Mouse (Mus musculus) large intestine, adult 2 months (tissue): ENCODE data around the gene Fam110a. TPM values are rescaled to one million over a fixed set of nuclear protein-coding genes. Genes with fewer than 3 reads are reported as not detected.
A peak's percentile ranks its signal among the peaks of the same experiment; 100 is the strongest.

Experiments
- DNase-seq: peaks from one replicate; pipeline ENCODE4 v3.0.0-alpha.2; 2012; ENCODE audit warnings: low read depth, low spot score
- WGBS: fragments of 180-500 bp; shearing (Covaris S2); methylation state at CpG from one replicate; pipeline ENCODE4 v1.1.7; 2018; 5-methylcytosine and 5-hydroxymethylcytosine counted together
- polyA plus RNA-seq: library from polyadenylated mRNA; depleted of rRNA; stranded (reverse); fragments of >200 nt; gene quantifications from 2 replicates; pipeline ENCODE4 v1.2.3, GENCODE M21; 2012; rRNA removed

Fam110a gene
- polyA plus RNA-seq, result 12.3 and 16.3 TPM in 2 replicates

DNA sequence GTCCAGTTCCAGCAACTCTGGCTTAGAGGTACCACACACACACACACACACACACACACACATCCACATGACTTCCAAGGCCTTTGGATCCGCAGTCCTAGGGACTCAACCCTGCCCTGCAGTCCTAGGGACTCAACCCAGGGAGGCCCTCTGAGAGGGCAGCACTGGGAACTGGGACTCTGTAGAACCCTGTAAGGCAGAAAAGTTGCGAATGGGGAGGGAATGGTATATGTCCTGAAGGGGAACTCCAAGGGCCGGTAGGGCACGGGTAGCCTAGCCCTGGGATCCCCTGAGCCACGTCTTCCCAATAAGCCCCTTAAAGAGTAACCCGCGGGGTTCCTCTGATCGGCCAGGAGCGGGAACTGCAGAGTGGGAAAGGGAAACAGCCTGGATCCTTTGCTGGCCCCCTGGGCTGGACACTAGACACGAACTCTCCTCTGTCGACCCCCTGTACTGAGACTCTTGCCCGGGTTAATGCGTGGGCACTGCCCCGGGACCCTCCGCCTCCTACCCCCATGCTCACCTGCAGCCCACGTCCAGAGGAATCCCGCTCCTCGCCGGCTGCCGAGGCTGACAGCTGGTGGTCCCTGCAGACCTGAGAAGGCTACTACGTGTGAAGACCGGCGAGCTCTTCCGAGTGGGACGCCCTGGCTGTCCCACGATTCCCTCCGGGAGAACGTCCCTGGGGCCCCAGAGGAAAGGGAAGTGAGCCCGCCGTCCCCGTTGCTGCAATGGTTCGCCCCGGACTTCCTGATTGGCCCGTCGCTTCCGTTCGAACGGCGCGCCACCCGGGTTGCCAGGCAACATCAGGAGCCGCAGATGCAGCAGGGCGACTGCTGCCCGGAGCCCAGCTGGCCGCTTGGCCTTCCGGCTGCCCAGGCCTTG lies at the start of gene Fam110a:
Gene Fam110a (minus strand): TSS at position 750 of the 885 bp plus-strand sequence.
- under 1% methylated on average over 46 of the region's 46 CpGs for WGBS
- DNase-seq, result no peak

DNA sequence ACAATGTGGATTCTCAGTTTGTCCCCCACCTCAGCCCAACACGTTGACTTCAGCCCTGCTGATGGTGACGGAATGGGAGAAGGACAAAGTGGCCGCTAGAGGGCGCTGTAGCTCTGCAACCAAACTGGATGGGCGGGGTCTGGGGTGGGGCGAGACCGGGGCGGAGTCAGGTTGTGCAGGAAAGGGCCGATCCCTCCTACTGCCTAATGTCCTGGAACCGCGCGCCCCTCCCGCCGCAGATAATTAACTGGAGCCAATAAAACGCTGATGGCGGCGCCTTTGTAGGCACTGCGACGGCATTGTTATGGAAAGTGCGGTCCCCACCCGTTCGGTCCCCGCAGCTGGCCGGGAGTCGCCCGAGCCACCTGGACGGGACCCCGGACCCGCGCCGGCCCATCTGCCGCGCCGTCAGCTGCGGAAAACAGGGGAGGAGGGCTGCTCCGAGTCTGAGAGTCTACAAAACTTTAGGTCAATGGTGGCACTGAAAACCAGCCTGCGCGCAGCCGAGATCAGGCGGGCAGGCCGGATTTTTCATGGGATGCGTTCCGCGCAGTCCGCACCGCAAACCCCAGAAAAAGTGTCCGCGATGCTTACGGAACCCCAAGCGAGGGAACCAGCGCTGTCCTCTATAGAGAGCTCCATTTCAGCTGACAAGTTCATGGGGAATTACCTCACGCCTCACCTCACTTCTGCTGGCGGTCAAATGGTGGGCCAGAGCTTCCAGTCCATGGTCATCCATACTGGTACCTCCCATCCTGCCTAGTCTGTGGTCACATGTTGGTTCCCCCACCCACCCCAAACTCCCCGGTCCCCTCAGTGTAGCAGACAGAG lies 49.4 kb upstream of the Fam110a start:
- WGBS, result 1% methylated on average over 54 of the region's 54 CpGs
- DNase-seq, result peak; percentile 59

DNA sequence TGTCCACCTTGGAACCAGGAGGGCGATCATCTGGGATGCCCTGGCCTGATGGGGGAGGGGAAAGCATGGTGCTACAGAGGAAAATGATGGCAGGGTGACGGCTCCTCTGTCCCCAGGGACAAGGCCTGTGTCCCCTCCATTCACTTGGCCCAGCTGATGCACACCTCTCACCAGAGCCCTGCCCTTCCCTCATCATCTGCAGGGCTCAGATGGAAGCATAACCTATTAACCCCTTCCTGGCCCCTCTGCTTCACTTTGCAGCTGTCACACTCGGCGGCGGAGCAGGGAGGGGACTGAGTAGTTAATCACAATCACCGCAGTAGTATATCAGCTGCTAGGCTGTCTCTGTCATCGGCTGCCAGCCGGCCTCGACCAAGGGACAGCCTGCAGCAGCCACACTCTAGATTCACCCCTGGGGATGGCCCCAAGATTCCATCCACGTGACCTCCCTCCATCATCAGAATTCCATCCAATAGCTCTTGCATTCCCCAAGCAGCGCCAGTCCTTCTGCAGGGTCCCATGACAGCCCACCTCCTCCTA lies 44.9 kb upstream of the Fam110a start:
- DNase-seq, result no peak
- WGBS, result 50% methylated on average over 11 of the region's 11 CpGs

DNA sequence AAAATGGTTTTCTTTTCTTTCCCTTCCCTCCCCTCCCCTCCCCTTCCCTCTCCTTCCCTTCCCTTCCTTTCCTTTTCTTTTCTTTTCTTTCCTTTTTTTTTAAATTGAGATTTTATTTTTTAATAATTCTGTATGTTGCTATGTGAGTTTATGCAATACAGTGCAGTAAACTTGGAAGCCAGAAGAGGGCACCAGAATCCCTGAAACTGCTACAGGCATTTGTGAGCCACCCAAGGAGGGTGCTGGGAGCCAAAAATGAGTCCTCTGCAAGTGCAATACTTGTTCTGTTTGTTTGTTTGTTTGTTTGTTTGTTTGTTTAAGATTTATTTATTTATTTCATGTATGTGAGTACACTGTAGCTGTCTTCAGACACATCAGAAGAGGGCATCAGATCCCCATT lies 42.0 kb upstream of the Fam110a start:
- DNase-seq, result no peak

DNA sequence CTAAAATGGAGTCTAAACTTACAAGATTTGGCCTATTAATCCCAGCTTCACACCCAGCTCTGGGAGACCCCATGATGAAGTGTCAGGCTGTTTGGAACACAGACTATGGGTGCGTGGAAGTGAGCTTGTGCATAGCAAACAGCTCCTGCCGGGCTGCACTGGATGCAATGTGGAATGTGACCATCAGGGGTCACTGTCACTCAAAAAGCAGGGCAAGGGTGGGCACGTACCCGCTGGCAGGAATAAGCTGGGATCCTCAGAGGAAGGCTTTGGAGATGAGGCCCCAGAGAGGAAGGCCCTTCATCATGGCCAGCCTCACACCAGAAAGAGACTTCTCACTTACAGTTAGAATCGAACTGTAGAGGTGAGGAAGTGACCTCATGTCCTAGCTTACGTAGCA lies 40.2 kb upstream of the Fam110a start:
- no peak for DNase-seq

DNA sequence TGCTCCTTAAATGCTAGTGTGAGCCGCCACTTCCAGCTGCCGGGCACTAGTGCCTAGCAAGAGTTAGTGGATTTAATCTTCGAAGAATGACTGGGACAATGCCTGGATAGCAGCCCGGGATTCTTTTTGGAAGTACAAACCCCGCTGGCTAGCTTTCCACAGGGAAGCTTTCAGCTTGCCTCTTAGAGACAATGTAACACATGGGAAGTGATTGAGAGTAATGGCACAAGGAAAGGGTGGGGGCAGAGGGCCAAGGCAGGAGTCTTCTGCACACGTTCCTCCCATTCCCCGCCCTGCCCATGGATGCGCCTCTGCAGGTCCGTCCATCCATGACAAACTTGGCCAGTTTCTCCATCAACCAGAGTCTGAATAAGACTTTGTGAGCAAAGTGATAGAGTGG lies 36.6 kb upstream of the Fam110a start:
- DNase-seq, result no peak
- WGBS, result 77% methylated on average over 9 of the region's 9 CpGs

More for the DNA sequence above, 40.2 kb upstream of the Fam110a start:
- 26% methylated on average over 6 of the region's 6 CpGs for WGBS

DNA sequence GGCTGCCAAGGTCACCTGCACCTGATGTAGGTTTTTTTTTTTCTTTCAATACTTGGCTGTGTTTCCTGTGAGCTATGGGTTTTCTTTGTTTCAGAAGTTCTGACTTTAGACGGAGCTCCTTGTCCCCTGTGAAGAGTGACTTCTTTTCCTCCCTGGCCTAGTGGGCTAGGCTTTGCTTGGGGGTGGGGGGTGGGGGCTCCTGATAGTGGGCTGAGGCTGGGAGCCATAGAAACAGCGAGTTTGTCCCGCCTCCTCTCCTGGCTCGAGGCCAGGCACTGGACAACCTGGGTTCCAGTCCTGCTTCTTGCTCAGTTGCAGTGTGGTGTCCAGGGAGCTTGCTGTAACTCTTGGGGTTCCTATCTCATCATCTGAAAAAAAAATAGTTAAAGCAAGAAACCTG lies 36.0 kb upstream of the Fam110a start:
- no peak for DNase-seq
- WGBS, result 39% methylated on average over 4 of the region's 4 CpGs

DNA sequence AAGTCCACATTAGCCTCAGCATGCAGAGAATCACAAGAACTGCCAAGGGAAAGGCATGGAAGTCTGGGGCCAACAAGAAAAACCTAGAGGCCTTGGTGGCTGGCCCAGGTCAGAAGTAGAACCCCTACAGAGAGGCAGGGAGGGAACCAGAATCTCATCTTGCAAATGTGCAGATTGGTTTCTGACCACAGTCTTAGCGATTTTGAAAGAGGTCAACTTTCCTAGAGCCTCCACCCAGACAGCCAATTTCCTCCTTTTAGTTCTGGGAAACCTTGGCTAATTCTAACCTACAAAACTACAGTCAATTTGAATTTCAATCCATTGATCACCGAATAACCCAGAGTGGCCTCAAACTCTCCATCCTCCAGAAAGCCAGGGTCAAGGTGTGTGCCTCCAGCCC lies 32.7 kb upstream of the Fam110a start:
- DNase-seq, result no peak
- WGBS, result 58% methylated on average over 2 of the region's 2 CpGs

DNA sequence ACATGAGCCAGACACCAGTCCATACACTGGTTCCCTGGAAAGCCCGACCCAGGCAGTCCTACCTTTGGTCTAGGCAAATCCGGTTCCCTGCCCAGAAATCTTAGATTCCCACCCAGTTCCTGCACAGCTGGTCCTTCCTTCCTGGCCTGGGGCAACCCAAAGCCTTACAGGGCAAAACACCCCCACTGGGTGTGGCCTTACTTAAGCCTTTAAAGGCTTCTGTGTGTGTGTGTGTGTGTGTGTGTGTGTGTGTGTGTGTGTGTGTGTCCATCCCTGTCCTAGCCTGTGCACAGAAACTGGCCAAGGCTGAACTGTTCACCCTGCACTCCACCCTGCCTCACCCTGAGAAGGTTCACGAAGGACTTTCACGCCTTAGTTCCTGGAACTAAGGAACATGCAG lies 32.2 kb upstream of the Fam110a start:
- WGBS, result 24% methylated on average over 4 of the region's 4 CpGs
- DNase-seq, result no peak

DNA sequence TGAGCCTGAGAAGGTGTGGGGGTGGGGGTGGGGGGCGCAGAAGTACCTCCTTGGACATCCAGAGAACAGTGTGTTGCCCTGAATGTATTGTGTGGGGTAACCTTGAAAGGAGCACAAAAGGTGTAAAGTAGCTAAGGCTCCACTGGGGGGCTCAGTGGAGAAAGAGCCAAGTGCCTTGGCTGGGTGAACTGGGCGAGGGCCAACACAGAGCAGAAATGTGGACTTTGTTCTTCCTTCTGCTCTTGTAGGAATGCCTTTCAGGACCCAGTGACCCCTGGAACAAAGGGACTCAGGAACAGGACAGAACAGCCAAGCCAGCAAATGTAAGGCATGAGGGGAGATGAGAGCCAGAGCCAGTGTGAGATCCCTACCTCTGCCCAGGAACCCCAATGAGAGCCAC lies 31.7 kb upstream of the Fam110a start:
- no peak for DNase-seq
- 27% methylated on average over 2 of the region's 2 CpGs for WGBS

DNA sequence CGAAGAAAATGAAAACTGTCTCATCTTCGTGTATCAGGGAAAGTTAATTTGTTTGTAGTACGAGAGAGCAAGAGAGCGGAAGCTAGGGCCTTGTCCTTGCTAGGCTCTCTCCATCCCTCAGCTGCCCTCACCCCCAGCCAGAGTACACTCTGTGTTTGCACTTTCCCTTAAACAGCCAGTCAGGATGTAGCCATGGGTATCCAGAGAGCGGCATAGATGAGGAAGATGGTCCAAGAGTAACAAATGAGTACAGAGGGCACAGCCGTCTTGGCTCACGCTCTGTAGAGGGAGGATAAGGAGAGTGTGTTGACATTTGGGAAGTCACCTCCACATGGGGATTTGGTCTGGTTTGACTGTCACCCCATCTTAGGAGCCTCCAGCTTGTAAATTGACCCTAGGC lies 30.6 kb upstream of the Fam110a start:
- no peak for DNase-seq
- WGBS, result 40% methylated on average over 7 of the region's 7 CpGs

DNA sequence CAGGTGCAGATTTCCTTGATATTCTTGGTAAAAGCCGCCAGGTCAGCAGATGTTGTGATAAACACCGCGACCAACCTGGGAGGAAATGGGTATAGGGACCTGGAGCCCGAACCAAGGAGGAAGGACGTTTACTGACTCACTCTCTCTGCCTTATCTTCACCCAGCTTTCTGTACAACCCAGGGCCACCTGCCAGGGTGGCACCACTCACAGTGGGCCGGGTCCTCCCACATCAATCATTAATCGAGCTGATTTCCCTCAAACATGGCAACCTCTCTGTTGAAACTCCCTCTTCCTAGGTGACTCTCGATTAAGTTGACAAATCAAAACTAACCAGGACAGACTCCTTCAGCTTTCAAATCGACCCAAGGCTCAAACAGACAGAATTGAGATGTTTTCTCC lies 30.2 kb upstream of the Fam110a start:
- WGBS, result 28% methylated on average over 9 of the region's 9 CpGs
- no peak for DNase-seq

DNA sequence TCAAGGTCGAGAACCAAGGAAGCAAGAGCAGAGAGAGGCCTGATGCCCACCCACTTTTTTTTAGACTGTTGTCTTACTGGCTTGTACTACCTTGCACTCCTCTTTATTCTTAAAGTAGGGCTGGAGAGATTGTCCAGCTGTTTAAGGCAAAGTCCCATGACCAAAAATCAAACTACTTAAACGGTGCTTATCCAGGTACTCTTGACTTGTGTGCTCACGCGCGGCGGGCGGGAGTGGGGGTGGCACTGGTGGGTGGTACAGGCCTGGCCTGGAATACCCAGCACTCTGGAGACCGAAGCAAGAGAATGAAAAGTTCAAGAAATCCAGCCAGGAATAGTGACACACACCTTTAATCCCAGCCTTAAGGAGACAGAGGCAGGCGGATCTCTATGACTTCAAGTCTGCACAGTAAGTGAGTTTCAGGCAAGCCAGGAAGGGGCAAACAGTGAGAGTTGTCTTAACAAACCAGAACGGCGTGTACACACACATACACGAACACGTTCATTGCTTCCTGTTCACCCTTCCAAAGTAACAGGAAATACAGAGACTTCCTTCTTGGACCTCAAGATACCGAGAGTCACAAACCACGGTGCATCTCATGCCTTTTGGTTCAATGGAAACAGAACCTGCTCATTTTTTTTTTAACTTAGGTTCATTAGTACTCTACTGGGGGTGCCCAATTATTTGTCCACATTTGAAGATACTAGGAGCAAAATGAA lies 29.2 kb upstream of the Fam110a start:
- no peak for DNase-seq
- WGBS, result 63% methylated on average over 15 of the region's 15 CpGs

DNA sequence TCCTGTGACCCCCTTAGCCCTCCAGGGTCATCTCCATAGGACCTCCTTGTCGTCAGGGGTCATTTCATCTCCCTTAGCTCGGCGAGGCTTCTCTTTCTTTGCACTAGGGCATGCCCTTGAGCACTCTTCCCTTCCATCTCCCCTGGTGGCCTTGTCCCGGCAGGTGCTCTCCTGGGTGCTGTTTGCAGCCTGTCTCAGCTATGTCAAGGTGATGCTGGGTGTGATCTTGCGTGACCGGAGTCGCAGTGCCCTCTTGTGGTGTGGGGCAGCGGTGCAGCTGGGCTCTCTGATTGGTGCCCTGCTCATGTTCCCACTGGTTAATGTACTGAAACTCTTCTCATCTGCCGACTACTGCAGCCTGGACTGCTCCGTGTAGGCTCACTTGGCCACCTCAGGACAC lies 27.8 kb upstream of the Fam110a start:
- WGBS, result 68% methylated on average over 10 of the region's 10 CpGs
- no peak for DNase-seq

DNA sequence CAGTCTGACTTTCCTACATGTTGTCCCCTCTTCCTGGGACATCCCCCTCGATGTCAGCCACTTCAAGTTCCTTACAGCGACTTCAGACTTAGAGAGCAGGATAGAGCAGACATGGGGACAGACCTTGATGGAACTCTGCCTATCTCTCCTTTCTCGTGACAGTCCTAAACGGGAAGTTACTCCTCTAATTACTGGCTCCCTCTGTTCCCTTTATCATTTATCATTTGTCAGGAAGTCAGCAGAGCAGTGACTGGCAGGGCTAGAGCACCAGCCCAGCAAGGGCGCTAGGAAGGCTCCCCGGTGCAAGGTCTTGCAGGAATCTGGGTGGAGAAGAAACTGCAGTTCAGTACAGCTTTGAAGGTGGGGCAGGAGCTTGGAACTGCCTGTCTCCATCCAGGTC lies 22.5 kb upstream of the Fam110a start:
- no peak for DNase-seq
- WGBS, result 52% methylated on average over 6 of the region's 6 CpGs

DNA sequence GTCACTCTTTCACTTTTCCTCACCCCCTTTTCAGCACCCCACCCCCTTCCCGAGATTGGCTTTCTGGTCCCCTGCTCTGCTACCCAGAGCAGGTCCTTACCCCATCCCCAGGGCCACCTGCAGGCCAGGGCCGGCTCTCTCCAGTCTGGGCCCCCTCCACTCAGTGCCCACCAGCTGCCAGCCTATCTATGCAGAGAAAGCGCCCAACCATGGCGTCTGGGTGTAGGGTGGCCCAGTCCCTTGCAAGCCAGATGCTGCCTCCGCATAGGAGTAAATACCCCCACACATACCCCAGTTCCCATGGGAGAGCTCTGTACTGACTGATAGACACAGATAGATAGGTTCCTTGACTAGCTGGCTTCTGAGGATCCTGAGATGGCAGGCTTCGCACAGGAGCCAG lies 20.7 kb upstream of the Fam110a start:
- no peak for DNase-seq
- 81% methylated on average over 6 of the region's 6 CpGs for WGBS

DNA sequence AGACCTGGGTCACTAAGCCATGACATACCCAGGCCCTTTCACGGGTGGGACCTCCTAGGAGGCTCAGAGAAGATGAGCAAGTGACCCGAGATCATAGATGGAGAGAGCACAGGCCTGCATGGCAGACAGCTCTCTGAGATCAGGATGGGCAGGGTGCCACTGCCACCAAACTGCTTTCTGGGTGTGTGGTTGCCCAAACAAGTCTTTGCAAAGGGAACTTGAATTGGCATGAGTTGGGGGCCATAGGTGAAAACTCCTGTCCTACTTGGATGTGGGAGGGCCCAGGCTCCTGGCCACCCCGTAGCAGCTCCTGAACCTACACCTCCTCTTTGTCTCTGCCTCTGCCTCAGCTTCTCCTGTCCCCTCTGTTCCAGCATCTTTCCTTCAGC lies 20.3 kb upstream of the Fam110a start:
- no peak for DNase-seq
- WGBS, result 56% methylated on average over 3 of the region's 3 CpGs

DNA sequence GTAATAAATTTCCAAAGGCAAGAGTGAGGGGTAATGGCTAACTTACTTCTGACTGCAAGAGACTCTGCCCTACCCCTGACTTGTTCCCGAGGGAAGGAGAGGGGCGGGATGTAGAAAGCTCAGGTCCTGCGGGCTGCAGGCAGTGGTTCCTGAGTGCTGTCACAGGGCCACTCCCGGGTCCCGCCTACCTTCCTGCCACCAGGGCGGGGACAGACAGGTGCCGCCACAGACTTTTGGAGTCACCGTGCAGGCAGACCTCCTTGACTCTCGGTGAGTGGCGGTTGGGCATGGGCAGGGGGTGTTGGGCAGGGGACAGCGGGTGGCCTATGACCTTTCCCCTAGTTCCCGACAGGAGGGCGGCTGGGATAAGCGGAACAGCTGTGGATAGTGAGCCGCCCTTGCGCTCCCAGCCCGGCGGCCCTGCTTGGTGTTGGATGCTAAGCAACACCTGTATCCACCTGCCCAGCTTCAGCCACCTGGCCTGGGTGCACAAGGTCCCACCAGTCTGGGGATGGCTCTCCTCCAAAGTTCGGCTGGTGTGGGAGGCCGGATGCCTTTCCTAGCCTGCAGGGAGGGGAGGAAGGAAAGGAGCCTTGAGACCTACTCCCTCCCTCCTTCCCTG lies 19.8 kb upstream of the Fam110a start:
- no peak for DNase-seq
- WGBS, result 10% methylated on average over 20 of the region's 20 CpGs

DNA sequence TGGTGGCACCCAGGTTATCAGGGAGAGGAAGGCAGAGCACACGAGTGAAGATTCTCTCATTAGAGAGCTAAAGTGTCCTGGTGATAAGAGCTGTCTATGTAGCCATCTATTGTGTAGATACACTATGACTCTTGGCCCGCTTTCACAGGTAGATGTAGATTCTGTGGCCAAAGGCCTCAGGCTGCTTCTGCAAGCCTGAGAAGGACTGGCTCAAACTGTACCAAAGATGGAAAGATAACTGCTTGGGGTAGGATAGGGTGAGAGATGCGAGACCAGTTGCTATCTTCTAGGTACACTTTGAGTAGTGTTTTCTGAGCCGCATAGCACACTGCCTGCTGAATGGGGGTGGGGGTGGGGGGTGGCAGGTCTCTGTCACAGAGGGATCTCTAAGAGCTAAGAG lies 18.9 kb upstream of the Fam110a start:
- no peak for DNase-seq
- 87% methylated on average over 4 of the region's 4 CpGs for WGBS

DNA sequence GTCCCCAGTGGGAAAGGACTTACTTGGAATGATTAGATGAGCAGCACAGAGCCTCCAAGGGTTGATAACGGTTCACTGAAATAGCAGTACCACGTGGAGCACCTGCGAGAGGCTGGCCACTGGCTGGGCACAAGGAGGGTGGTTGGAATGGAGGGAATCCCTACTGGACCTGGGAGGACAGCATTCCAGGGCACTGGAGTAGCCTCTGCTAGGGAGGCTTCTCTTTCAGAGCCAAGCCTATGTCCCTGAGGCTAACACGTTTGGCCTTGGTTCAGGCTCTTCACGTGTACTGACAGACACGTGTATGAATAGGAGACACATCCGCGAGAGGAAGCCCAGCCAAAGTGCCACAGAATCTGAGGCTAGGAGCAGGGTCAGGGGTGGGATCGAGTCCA lies 18.5 kb upstream of the Fam110a start:
- WGBS, result 83% methylated on average over 9 of the region's 9 CpGs
- no peak for DNase-seq
